Mouse (Mus musculus) urinary bladder, postnatal 0 days (tissue): ENCODE results near the gene Lpcat3. TPM values are rescaled to one million over a fixed set of nuclear protein-coding genes. Genes with fewer than 3 reads are reported as not detected.
A peak's percentile ranks its signal among the peaks of the same experiment; 100 is the strongest.

Experiments
- microRNA counts: library from miRNA; unstranded; fragments of <30 nt; microRNA quantifications from one replicate; lab custom pipeline; 2016
- microRNA-seq: library from miRNA; unstranded; fragments of <30 nt; microRNA quantifications from one replicate; pipeline ENCODE4, GENCODE M21; 2016
- polyA plus RNA-seq: library from polyadenylated mRNA; unstranded; fragments of >200 nt; fragmentation: Nextera tagmentation; extraction: Ambion mirVana; gene quantifications from 2 replicates; pipeline ENCODE4 v1.2.1, GENCODE M21; 2015

Gene Lpcat3
- polyA plus RNA-seq: 49.1 and 51.0 TPM in 2 replicates

DNA sequence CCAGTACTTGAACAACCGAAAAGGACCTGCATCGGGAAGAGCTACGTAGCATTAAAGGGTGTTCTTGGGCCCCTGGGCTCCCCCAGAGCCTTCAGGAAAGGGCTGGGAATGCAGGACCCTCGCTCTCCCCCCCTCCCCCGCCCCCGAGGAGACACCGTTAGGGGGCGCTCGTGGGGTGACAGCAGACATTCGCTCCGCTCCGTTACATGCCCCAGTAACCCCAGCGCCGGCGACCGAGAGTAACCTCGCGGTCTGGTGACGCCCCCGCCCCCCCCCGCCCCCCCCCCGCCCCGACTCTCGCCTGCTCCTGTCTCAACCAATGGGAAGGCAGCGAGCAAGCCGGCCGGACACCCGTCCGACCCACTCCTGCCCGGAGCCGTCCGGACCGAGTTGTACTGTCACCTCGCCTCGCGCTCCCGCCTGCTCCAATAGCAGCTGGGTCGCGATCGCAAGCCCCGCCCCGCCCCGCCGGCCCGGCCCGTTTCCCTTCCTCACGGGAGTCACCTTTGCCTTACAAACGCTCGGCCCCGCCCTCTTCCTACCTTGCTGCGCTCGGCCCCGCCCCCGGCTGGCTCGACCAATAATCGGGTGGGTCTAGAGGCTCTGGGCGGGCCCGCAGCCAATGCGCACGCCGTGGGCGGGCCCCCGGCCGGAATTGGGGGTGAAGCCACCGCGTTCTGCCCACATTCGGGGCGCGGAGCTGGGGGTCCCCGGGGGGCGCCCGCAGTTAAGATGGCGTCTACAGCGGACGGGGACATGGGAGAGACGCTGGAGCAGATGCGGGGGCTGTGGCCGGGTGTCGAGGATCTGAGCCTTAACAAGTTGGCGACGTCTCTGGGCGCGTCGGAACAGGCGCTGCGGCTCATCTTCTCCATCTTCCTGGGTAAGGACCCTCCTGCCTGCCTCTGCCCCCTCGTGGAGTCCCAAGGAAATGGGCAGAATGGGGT is at the start of gene Lpcat3:
TSS of gene Lpcat3 (plus strand) at position 551 of the 947 bp plus-strand sequence.

GRCm38 (mm10) chr6:124635985-124636384 is 26.8 kb upstream of the Lpcat3 start, which contains the start of gene C1s2:
C1s2 (minus strand) TSS chr6:124636085.

GRCm38 (mm10) chr6:124711824-124712782 is 49.3 kb downstream of the Lpcat3 start, which contains the start of the genes Emg1 and Phb2:
Emg1 (minus strand) TSS chr6:124712178.
Phb2 (plus strand) TSS chr6:124712336.

DNA sequence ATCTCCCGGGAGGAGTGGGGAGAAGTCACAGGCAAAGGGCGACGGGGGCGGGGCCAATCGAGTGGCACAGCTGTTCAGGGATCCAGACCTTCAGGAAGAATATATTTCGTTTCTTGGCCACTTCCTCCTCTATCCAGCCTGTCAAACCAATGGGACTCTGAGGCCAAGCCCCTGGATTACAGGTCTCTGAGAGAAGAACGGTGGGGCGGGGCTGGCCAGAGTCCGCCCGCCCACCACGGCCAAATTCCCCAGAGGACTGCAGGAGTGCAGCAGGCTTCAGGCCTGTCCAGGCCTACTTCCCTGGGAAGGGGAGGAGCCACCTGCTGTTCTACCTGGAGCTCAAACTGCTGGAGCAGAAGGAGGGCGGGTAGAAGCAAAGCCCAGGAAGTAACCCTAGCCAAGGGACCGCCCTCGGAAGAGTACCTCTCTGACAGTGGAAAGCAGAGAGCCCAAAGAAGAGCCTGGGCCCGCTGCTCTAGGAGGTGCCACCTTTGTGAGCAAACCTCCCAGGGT is 75.7 kb downstream of the Lpcat3 start, which contains the start of gene Ptpn6:
TSS of gene Ptpn6 (minus strand) at position 204 of the 513 bp plus-strand sequence.

DNA sequence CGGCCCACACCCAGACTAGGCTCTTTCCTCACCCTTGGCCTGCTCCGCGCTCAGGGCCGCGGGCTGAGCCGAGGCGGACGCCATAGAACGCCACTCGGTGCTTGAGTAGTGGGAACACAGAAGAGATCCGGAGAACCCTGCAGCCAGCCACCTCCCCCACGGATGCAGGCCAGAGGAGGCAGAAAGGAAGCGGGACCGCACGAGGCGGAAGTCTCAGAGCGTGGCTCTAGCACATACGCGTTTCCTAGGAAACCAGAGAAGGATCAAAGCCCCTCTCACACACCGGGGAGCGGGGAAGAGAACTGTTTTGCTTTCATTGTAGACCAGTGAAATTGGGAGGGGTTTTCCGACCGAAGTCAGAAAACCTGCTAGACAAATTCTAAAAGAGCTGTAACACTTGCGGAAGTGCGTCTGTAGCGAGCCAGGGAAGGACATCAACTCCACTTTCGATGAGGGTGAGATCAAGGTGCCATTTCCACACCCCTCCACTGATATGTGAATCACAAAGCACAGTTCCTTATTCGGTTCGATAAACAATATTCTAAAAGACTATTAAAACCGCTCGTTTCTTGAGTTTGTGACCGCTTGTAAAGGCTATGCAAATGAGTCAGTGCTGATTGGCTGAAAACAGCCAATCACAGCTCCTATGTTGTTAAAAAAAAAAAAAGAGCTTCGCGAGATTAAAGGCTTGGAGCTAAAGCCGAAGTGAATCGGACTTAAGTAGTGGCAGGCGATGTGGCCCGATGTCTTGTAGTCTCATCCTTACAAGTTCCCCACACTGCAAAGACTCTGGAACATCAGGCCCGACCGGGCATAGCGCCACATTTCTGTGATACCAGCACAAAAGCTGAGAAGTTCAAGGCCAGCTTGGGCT is 78.3 kb downstream of the Lpcat3 start, which contains the start of gene Grcc10:
TSS of gene Grcc10 (minus strand) at position 487 of the 874 bp plus-strand sequence.

MicroRNAs within 50 kb of the gene (microRNA counts, 519-probe panel; counts per million panel counts)
- microRNA mmu-miR-141 (lab: Ali Mortazavi, UCI): 3,668 counts per million, percentile 63 among the panel's probes with 10 or more counts
- 4,190 counts per million, percentile 79 among the panel's probes with 10 or more counts for microRNA mmu-miR-200c (lab: Ali Mortazavi, UCI)

Small RNA genes lying within 50 kb of the gene (microRNA-seq; reads per million reads assigned to microRNA genes)
- gene Mir141: 1,069 reads per million, percentile 74 among the genes with 10 or more reads in this experiment
- gene Mir200c: 5,598 reads per million, percentile 91 among the genes with 10 or more reads in this experiment

Other genes starting within 250 kb of the Lpcat3 start
- gene Pex5, start 248.0 kb upstream of the Lpcat3 start, polyA plus RNA-seq: 23.6 and 24.0 TPM in 2 replicates
- gene Clstn3, start 198.2 kb upstream of the Lpcat3 start, polyA plus RNA-seq: 0.46 and 0.70 TPM in 2 replicates
- 2.6 and 2.7 TPM in 2 replicates for gene C1rl, start 169.9 kb upstream of the Lpcat3 start, polyA plus RNA-seq
- 27.8 and 30.6 TPM in 2 replicates for gene C1ra, start 150.6 kb upstream of the Lpcat3 start, polyA plus RNA-seq
- 46.5 and 46.8 TPM in 2 replicates for gene C1s1, start 120.7 kb upstream of the Lpcat3 start, polyA plus RNA-seq
- gene C1rb, start 92.7 kb upstream of the Lpcat3 start, polyA plus RNA-seq: not detected in 2 replicates
- 0.05 and 0.10 TPM in 2 replicates for gene C1s2, start 26.9 kb upstream of the Lpcat3 start, polyA plus RNA-seq
- 86.6 and 92.7 TPM in 2 replicates for gene Emg1, start 49.2 kb downstream of the Lpcat3 start, polyA plus RNA-seq
- 203 and 205 TPM in 2 replicates for gene Phb2, start 49.3 kb downstream of the Lpcat3 start, polyA plus RNA-seq
- gene Ptpn6, start 75.7 kb downstream of the Lpcat3 start, polyA plus RNA-seq: 9.8 and 19.0 TPM in 2 replicates
- gene Grcc10, start 78.3 kb downstream of the Lpcat3 start, polyA plus RNA-seq: 349 and 354 TPM in 2 replicates
- gene Gm45234, start 93.0 kb downstream of the Lpcat3 start, polyA plus RNA-seq: not detected in 2 replicates
- 8.4 and 9.3 TPM in 2 replicates for gene Atn1, start 93.5 kb downstream of the Lpcat3 start, polyA plus RNA-seq
- gene Eno2, start 106.6 kb downstream of the Lpcat3 start, polyA plus RNA-seq: 5.9 and 6.2 TPM in 2 replicates
- gene Lrrc23, start 116.7 kb downstream of the Lpcat3 start, polyA plus RNA-seq: 0.23 TPM in 1 of 2 replicates, not detected in the other
- gene Spsb2, start 145.6 kb downstream of the Lpcat3 start, polyA plus RNA-seq: 11.7 and 16.0 TPM in 2 replicates
- 393 and 456 TPM in 2 replicates for gene Tpi1, start 151.3 kb downstream of the Lpcat3 start, polyA plus RNA-seq
- gene Usp5, start 166.5 kb downstream of the Lpcat3 start, polyA plus RNA-seq: 71.7 and 72.1 TPM in 2 replicates
- 32.7 and 43.3 TPM in 2 replicates for gene Cdca3, start 166.5 kb downstream of the Lpcat3 start, polyA plus RNA-seq
- gene Gnb3, start 177.2 kb downstream of the Lpcat3 start, polyA plus RNA-seq: 0.20 TPM in 1 of 2 replicates, not detected in the other
- gene P3h3, start 194.7 kb downstream of the Lpcat3 start, polyA plus RNA-seq: 16.1 and 16.6 TPM in 2 replicates
- gene Gpr162, start 201.0 kb downstream of the Lpcat3 start, polyA plus RNA-seq: 0.66 and 0.69 TPM in 2 replicates
- gene Cd4, start 225.2 kb downstream of the Lpcat3 start, polyA plus RNA-seq: 0.10 and 0.42 TPM in 2 replicates
- 0.55 and 0.60 TPM in 2 replicates for gene Lag3, start 248.7 kb downstream of the Lpcat3 start, polyA plus RNA-seq